Comparison of ENCODE assay signal across 9 mouse cellular contexts in genomic region chr13:14034073-14034348, GRCm38 (mm10). TPM values are rescaled to one million over a fixed set of nuclear protein-coding genes. Genes with fewer than 3 reads are reported as not detected.
DNase-seq lines count a peak whose midpoint lies in the region; ATAC-seq and TF ChIP-seq lines count a peak whose summit lies in the region.
"Had no signal": no experiment of that assay in that cellular context is flagged by ENCODE, and none has a peak within 500 bp of the region (broad histone marks: within the 10 kb centered on the region; RNA-seq: fewer than 3 reads in every experiment).

No protein-coding gene starts in this region.

- peaks cover 2% of the 10 kb centered on the region; the same call in 1 of the 2 replicates for H3K36me3 ChIP-seq in stomach, embryonic 14.5 days (ENCODE audit: control insufficient read depth, insufficient read depth, low read length)
- no peaks in the 10 kb centered on the region for H3K36me3 ChIP-seq in stomach, postnatal 0 days (ENCODE audit: control insufficient read depth, insufficient read depth, low read length)

- TF ChIP-seq CTCF in stomach, postnatal 0 days (IDR thresholded peaks at IDR 0.05; ENCODE audit: low read depth), result no peak

- H3K4me2 ChIP-seq in stomach, embryonic 14.5 days (replicated peaks; ENCODE audit: low read depth, low read length), result no peak overlapping the region
- H3K4me2 ChIP-seq in stomach, postnatal 0 days (replicated peaks; ENCODE audit: low read depth), result no peak overlapping the region
- H3K4me2 ChIP-seq: lung, embryonic 15.5 days had no signal

- no peaks in the 10 kb centered on the region for H3K27me3 ChIP-seq in stomach, embryonic 14.5 days (ENCODE audit: control insufficient read depth, insufficient read depth, low read length)
- no peaks in the 10 kb centered on the region for H3K27me3 ChIP-seq in stomach, postnatal 0 days (ENCODE audit: control insufficient read depth, insufficient read depth, low read length)
- H3K27me3 ChIP-seq: lung, embryonic 15.5 days had no signal

- H3K9ac ChIP-seq in stomach, embryonic 14.5 days (replicated peaks; ENCODE audit: low read depth, low read length), result no peak overlapping the region
- no peak overlapping the region for H3K9ac ChIP-seq in stomach, postnatal 0 days (ENCODE audit: low read length)
- H3K9ac ChIP-seq: lung, embryonic 15.5 days had no signal

- no peak for TF ChIP-seq EP300 in stomach, postnatal 0 days (optimal IDR thresholded peaks at IDR 0.05)

- no peak overlapping the region for H3K4me3 ChIP-seq in stomach, embryonic 14.5 days (ENCODE audit: low read depth, low read length)
- no peak overlapping the region for H3K4me3 ChIP-seq in stomach, postnatal 0 days (ENCODE audit: low read depth, low read length)
- H3K4me3 ChIP-seq: lung, embryonic 15.5 days had no signal

- no peak overlapping the region for H3K27ac ChIP-seq in stomach, embryonic 14.5 days (ENCODE audit: low read length)
- H3K27ac ChIP-seq in stomach, postnatal 0 days (replicated peaks), result no peak overlapping the region
- H3K27ac ChIP-seq: lung, embryonic 15.5 days had no signal

- H3K9me3 ChIP-seq in stomach, embryonic 14.5 days (ENCODE audit: control insufficient read depth, low read depth, low read length), result no peaks in the 10 kb centered on the region
- no peaks in the 10 kb centered on the region for H3K9me3 ChIP-seq in stomach, postnatal 0 days (ENCODE audit: control insufficient read depth, low read length)
- H3K9me3 ChIP-seq: lung, embryonic 15.5 days had no signal

- H3K4me1 ChIP-seq in stomach, embryonic 14.5 days (ENCODE audit: control insufficient read depth, insufficient read depth, low read length), result 0 out of 2 replicates have a peak, but pooled peaks cover 4% of the 10 kb centered on the region
- H3K4me1 ChIP-seq in stomach, postnatal 0 days (replicated peaks; ENCODE audit: control insufficient read depth, insufficient read depth), result 0 out of 2 replicates have a peak, but pooled peaks cover 2% of the 10 kb centered on the region

- ATAC-seq in stomach, embryonic 14.5 days (ENCODE audit: insufficient number of reproducible peaks, insufficient read depth, low FRiP score, low read depth), result 0 out of 2 replicates have a peak, but pooled peaks have one; percentile 33
- no peak for ATAC-seq in stomach, postnatal 0 days (ENCODE audit: low FRiP score, low TSS enrichment)

- DNase-seq in stomach, postnatal 0 days (ENCODE audit: low spot score), result no peak
- peak; percentile 37 for DNase-seq in ZHBTc4 (ENCODE audit: low read depth, low spot score)
- DNase-seq in induced T-regulatory cell, adult 2 months (ENCODE audit: low read depth), result peak; percentile 23
- no peak for DNase-seq in ovary, postnatal 10 days (ENCODE audit: low spot score)
- no peak for DNase-seq in B cell, adult 2 months
- DNase-seq in natural killer cell, adult 2 months (ENCODE audit: low spot score in 2 of 2), result no peak
- DNase-seq: adrenal gland, postnatal 36 days had no signal

RNA-seq across cellular contexts. Expression of gene Tbce, which starts 5.4 kb away (rescaled TPM):
- 70.4 and 74.4 TPM in 2 replicates for polyA plus RNA-seq in stomach, embryonic 14.5 days (2014; fragmentation: Nextera tagmentation; extraction: Ambion mirVana)
- 29.8 and 31.8 TPM in 2 replicates for polyA plus RNA-seq in stomach, postnatal 0 days (2015; fragmentation: Nextera tagmentation; extraction: Ambion mirVana)

RNA-seq across cellular contexts. Expression of gene Arid4b, which starts 29.0 kb away (rescaled TPM):
- polyA plus RNA-seq in stomach, embryonic 14.5 days (2014; fragmentation: Nextera tagmentation; extraction: Ambion mirVana), result 77.6 and 79.2 TPM in 2 replicates
- polyA plus RNA-seq in stomach, postnatal 0 days (2015; fragmentation: Nextera tagmentation; extraction: Ambion mirVana), result 31.1 and 32.1 TPM in 2 replicates

RNA-seq across cellular contexts. Expression of gene Ggps1, which starts 29.3 kb away (rescaled TPM):
- 56.3 and 61.4 TPM in 2 replicates for polyA plus RNA-seq in stomach, embryonic 14.5 days (2014; fragmentation: Nextera tagmentation; extraction: Ambion mirVana)
- 27.2 and 28.0 TPM in 2 replicates for polyA plus RNA-seq in stomach, postnatal 0 days (2015; fragmentation: Nextera tagmentation; extraction: Ambion mirVana)

Comparison
In these comparisons a context has a peak if more than half of its experiments do, and no peak if none do; other contexts are left out.
1. DNase-seq: peak in ZHBTc4 (single experiment) and induced T-regulatory cell, adult 2 months (single experiment); none in stomach, postnatal 0 days (single experiment), ovary, postnatal 10 days (single experiment), B cell, adult 2 months (0 of 2) and natural killer cell, adult 2 months (0 of 2).